Mouse (Mus musculus) olfactory bulb, adult 2 months (tissue): ENCODE results near the gene M1ap. TPM values are rescaled to one million over a fixed set of nuclear protein-coding genes. Genes with fewer than 3 reads are reported as not detected.

ENCODE experiments used
- H3K27ac ChIP-seq: fragments of 200-500 bp; 2 replicates; pipeline ENCODE4 v1.5.1; 2012; ENCODE audit warnings: low read depth, low read length; ENCODE audit not compliant: insufficient read depth
- H3K4me1 ChIP-seq: fragments of 200-500 bp; 2 replicates; pipeline ENCODE4 v1.6.1; 2012; ENCODE audit warnings: low read length; ENCODE audit not compliant: control insufficient read depth, insufficient read depth
- H3K4me3 ChIP-seq: fragments of 200-500 bp; 2 replicates; pipeline ENCODE4 v1.5.1; 2012; ENCODE audit warnings: mild to moderate bottlenecking, low read depth, low read length, moderate library complexity; ENCODE audit not compliant: insufficient read depth
- CTCF ChIP-seq: fragments of 200-500 bp; IDR thresholded peaks from 2 replicates; pipeline ENCODE4 v1.5.1; 2012; ENCODE audit warnings: low read depth, mild to moderate bottlenecking, low read length, moderate library complexity; ENCODE audit not compliant: insufficient read depth
- POLR2A ChIP-seq: fragments of 200-500 bp; IDR thresholded peaks from 2 replicates; pipeline ENCODE4 v1.6.1; 2012; ENCODE audit warnings: mild to moderate bottlenecking, low read depth, low read length, moderate library complexity; ENCODE audit not compliant: insufficient read depth
- WGBS: fragments of 180-500 bp; shearing (Covaris S2); methylation state at CpG from one replicate; pipeline ENCODE4 v1.1.7; 2018; 5-methylcytosine and 5-hydroxymethylcytosine counted together
- polyA plus RNA-seq: library from polyadenylated mRNA; stranded (reverse); fragments of >200 nt; gene quantifications from 2 replicates; pipeline ENCODE4 v1.2.4, GENCODE M21; 2012; ENCODE audit warnings: low replicate concordance; ENCODE audit not compliant: missing spikeins, insufficient read depth, insufficient read length

M1ap gene
- polyA plus RNA-seq: not detected in 2 replicates

GRCm38 (mm10) chr6:82946651-82947050 lies at the start of gene M1ap:
Gene M1ap, plus strand, starts transcription at chr6:82946902.
- H3K4me3 ChIP-seq: no peak within 1 kb of the TSS
- no peaks in the 10 kb centered on the region for H3K4me1 ChIP-seq
- H3K27ac ChIP-seq: no peak within 1 kb of the TSS
- no peak for TF ChIP-seq POLR2A
- no peak for TF ChIP-seq CTCF
- WGBS: 72% methylated on average over 14 of the region's 14 CpGs

DNA sequence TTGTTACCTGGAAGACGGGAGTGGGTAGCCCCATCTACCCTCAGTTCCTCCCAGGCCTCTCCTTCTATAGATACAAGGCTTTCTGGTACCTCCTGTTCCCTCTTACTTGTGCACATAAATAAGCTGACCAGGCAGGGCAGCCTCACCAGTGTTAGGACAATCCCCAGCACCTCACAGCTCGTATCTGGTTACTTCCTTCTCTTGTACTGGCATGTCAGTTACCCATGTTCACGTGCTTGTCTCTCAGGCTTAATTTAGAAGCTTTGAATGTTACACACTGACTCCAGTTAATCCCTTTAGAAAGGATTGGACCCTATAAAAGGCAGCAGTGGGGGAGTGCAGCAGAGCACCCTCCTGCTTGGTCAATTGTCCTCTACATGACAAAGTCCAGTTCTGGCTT lies 49.4 kb upstream of the M1ap start:
- TF ChIP-seq POLR2A (no peak), CTCF (no peak)
- 58% methylated on average over 3 of the region's 3 CpGs for WGBS
- H3K4me1 ChIP-seq: no peaks in the 10 kb centered on the region
- H3K4me3 ChIP-seq: no peak overlapping the region
- H3K27ac ChIP-seq: no peak overlapping the region

- Histone ChIP-seq H3K27ac (no peak overlapping the region), H3K4me3 (no peak overlapping the region), H3K4me1 (no peaks in the 10 kb centered on the region)
- TF ChIP-seq POLR2A (no peak), CTCF (no peak)
- 86% methylated on average over 4 of the region's 4 CpGs for WGBS
Measured at GRCm38 (mm10) chr6:82898227-82898626, 48.5 kb upstream of the M1ap start.

DNA sequence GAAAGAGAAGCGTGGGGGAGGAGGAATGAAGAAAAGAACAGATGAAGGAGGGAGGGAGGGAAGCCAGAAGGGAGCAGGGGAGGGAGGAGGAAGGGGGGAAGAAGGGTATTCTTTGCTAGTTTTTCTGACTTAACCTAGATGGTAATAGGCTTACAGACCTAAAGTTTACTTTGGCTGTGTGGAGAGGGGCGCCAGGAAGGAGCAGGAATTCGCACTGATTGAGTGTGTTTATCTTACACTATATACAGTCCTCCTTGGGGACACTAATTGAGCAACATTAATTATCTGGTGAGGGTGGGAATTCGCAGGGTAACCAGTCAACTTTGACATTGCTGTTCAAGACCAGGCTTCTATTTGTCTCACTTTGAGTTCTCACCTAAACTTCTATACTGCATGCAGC lies 48.0 kb upstream of the M1ap start:
- Histone ChIP-seq H3K27ac (no peak overlapping the region), H3K4me1 (no peaks in the 10 kb centered on the region), H3K4me3 (no peak overlapping the region)
- TF ChIP-seq CTCF (no peak), POLR2A (no peak)
- WGBS: 64% methylated on average over 4 of the region's 4 CpGs

GRCm38 (mm10) chr6:82902559-82902958 lies 44.1 kb upstream of the M1ap start:
- Histone ChIP-seq H3K27ac (no peak overlapping the region), H3K4me3 (no peak overlapping the region), H3K4me1 (no peaks in the 10 kb centered on the region)
- WGBS: 79% methylated on average over 8 of the region's 8 CpGs
- TF ChIP-seq POLR2A (no peak), CTCF (no peak)

GRCm38 (mm10) chr6:82906985-82907384 lies 39.7 kb upstream of the M1ap start:
- no peak for TF ChIP-seq POLR2A
- TF ChIP-seq CTCF: no peak

DNA sequence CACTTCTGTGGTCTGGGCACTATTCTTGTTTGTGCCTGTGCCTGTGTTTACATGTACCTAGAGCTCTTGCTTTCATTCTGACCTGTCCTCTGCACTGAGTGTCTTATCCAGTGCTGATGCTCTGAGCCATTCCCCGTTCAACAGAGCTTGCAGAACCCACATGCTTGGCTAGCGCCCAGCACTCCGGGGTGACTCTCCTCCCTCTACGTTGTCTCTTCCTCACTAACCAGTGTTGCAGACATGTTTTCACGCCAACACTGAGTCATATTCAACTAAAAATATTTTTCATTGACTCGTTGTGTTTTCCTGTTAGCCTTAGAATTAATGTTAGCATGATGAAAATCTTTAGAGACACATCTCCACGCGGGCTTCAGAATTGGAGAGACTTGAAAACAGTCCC lies 38.7 kb upstream of the M1ap start:
- H3K4me3 ChIP-seq: no peak overlapping the region
- 46% methylated on average over 8 of the region's 8 CpGs for WGBS
- H3K4me1 ChIP-seq: no peaks in the 10 kb centered on the region; the same call in 1 of the 2 replicates
- H3K27ac ChIP-seq: no peak overlapping the region
- no peak for TF ChIP-seq CTCF
- TF ChIP-seq POLR2A: no peak

More at GRCm38 (mm10) chr6:82906985-82907384, 39.7 kb upstream of the M1ap start:
- Histone ChIP-seq H3K4me3 (no peak overlapping the region), H3K27ac (no peak overlapping the region), H3K4me1 (no peaks in the 10 kb centered on the region; the same call in 1 of the 2 replicates)
- WGBS: 92% methylated on average over 3 of the region's 3 CpGs

DNA sequence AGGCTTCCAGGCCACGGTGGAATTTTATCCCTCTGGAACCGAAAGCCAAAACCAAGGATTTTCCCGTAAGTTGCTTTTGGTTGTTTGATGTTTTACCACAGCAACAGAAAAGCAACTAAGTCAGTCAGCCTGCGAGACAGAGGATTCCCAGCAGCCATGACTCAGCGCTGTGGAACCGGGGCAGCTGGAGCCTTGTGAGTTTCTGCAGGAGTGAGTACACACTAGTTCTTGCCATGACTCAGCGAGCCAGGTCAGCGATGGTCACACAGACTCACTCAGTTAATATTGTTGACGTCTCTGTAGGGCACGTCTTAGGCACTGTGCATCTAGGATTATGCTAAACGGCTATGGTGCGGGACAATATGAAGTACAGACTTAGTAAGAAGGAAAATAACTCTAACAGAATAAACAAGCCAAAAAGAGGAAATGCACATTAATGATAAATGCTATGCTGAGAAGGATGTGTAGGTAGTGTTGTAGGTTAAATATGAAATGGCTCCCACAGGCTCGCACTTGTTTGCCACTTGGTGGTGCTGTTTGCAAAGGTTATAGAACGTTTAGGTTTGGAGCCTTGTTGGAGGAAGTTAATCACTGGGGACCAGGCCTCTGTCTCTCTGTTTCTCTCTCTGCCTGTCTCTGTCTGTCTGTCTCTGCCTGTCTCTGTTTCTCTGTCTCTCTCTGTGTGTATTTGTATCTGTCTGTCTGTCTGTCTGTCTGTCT lies 37.4 kb upstream of the M1ap start:
- 36% methylated on average over 14 of the region's 14 CpGs for WGBS
- Histone ChIP-seq H3K4me3 (no peak overlapping the region), H3K4me1 (no peaks in the 10 kb centered on the region; the same call in none of the 2 replicates), H3K27ac (no peak overlapping the region)
- TF ChIP-seq CTCF: no peak

GRCm38 (mm10) chr6:82911303-82911702 lies 35.4 kb upstream of the M1ap start:
- 85% methylated on average over 5 of the region's 5 CpGs for WGBS
- H3K4me1 ChIP-seq: no peaks in the 10 kb centered on the region; the same call in none of the 2 replicates
- no peak for TF ChIP-seq POLR2A
- TF ChIP-seq CTCF: no peak

More at GRCm38 (mm10) chr6:82911303-82911702, 35.4 kb upstream of the M1ap start:
- Histone ChIP-seq H3K27ac (no peak overlapping the region), H3K4me3 (no peak overlapping the region)
